Mouse (Mus musculus) left cerebral cortex, adult 2 months (tissue): ENCODE measurements around the gene Slc22a4. TPM values are rescaled to one million over a fixed set of nuclear protein-coding genes. Genes with fewer than 3 reads are reported as not detected.

Source experiments
- DNase-seq, 2 experiments: peaks; one replicate each; pipeline ENCODE4 v3.0.0; 2021 to 2022; ENCODE audit warnings: low spot score in 2 of 2, mixed read lengths in 1 of 2; ENCODE audit errors: extremely low spot score in 1 of 2
- H3K27ac ChIP-seq: fragments of 200-600 bp; 2 replicates; pipeline ENCODE4 v1.8.1; 2022
- H3K4me3 ChIP-seq: fragments of 200-600 bp; 2 replicates; pipeline ENCODE4 v1.8.1; 2022
- CTCF ChIP-seq: fragments of 200-600 bp; IDR thresholded peaks from 2 replicates; pipeline ENCODE4 v1.8.1; 2022; ENCODE audit warnings: antibody characterized with exemption, mild to moderate bottlenecking, moderate library complexity
- intact Hi-C: fragments of 180-260 bp; cut with DNase I; formaldehyde crosslinking; loops from one replicate; pipeline ENCODE4 v1.15.1; 2025
- long read RNA-seq, 2 experiments: library from polyadenylated mRNA; stranded (forward); transcript quantifications; one replicate each; pipeline ENCODE4 v2.0.0; 2021; ENCODE audit warnings: borderline mapping rate in 2 of 2
- total RNA-seq, 2 experiments: library from RNA; stranded (reverse); gene quantifications; 2 replicates each; pipeline ENCODE4 v1.2.3; 2021

The Slc22a4 gene
- 1 to 10 TPM; 8.5 to 8.8 TPM for total RNA-seq
- long read RNA-seq, experiment 1, partial matches to known transcripts, result 1 of 4 reads
- long read RNA-seq, experiment 1, other reads (novel, unspliced or antisense), result 2 of 4 reads
- long read RNA-seq, experiment 2, partial matches to known transcripts, result 1 of 5 reads
- long read RNA-seq, experiment 2, other reads (novel, unspliced or antisense), result 2 of 5 reads

GRCm38 (mm10) chr11:54028044-54028951 lies at the start of gene Slc22a4:
Slc22a4 (minus strand) TSS chr11:54028090.
- peak; percentile 34; the same call in 1 of the 2 replicates for TF ChIP-seq CTCF
- Histone ChIP-seq H3K4me3 (peak within 1 kb of the TSS; percentile 66), H3K27ac (peak within 1 kb of the TSS; percentile 58)
- intact Hi-C loops, result loop anchor here (2.0 kb wide), 1 partner anchor 25 kb away; no protein-coding TSS in a partner anchor
- peak; percentile 63 to 73 for DNase-seq

- no peak for DNase-seq
- Histone ChIP-seq H3K4me3 (no peak overlapping the region), H3K27ac (no peak overlapping the region)
- TF ChIP-seq CTCF, result no peak
- intact Hi-C loops, result no loop called here
These were observed 48.2 kb upstream of the Slc22a4 start for GRCm38 (mm10) chr11:54076101-54076500.

- no peak overlapping the region for H3K27ac ChIP-seq
- no peak for TF ChIP-seq CTCF
- intact Hi-C loops, result no loop called here
- DNase-seq, result no peak
- H3K4me3 ChIP-seq, result no peak overlapping the region
These were observed 47.5 kb upstream of the Slc22a4 start for GRCm38 (mm10) chr11:54075353-54075752.

GRCm38 (mm10) chr11:54073291-54073690 lies 45.4 kb upstream of the Slc22a4 start:
- Histone ChIP-seq H3K27ac (no peak overlapping the region), H3K4me3 (no peak overlapping the region)
- no peak for DNase-seq
- intact Hi-C loops, result no loop called here
- TF ChIP-seq CTCF, result no peak

- no peak for TF ChIP-seq CTCF
- H3K4me3 ChIP-seq, result no peak overlapping the region
These were observed 44.0 kb upstream of the Slc22a4 start for GRCm38 (mm10) chr11:54071726-54072445.

GRCm38 (mm10) chr11:54068520-54069371 lies 40.9 kb upstream of the Slc22a4 start, which contains the start of gene Pdlim4:
Pdlim4 (minus strand) TSS chr11:54069014.
- Histone ChIP-seq H3K4me3 (peak within 1 kb of the TSS; percentile 42), H3K27ac (peak within 1 kb of the TSS; percentile 47; the same call in 1 of the 2 replicates)
- no peak for TF ChIP-seq CTCF
- no peak for DNase-seq
- intact Hi-C loops, result no loop called here

More at GRCm38 (mm10) chr11:54071726-54072445, 44.0 kb upstream of the Slc22a4 start:
- H3K27ac ChIP-seq, result no peak overlapping the region
- DNase-seq, result no peak
- intact Hi-C loops, result no loop called here

- Histone ChIP-seq H3K4me3 (peak overlapping the region; percentile 42), H3K27ac (peak overlapping the region; percentile 47; the same call in 1 of the 2 replicates)
- intact Hi-C loops, result no loop called here
- DNase-seq, result no peak
- no peak for TF ChIP-seq CTCF
These were observed 40.2 kb upstream of the Slc22a4 start for GRCm38 (mm10) chr11:54067996-54068519.

- H3K27ac ChIP-seq, result no peak overlapping the region
- no peak for DNase-seq
- intact Hi-C loops, result no loop called here
- TF ChIP-seq CTCF, result no peak
- no peak overlapping the region for H3K4me3 ChIP-seq
These were observed 39.6 kb upstream of the Slc22a4 start for GRCm38 (mm10) chr11:54067318-54067995.

- H3K27ac ChIP-seq, result no peak overlapping the region
- intact Hi-C loops, result no loop called here
- TF ChIP-seq CTCF, result no peak
- no peak overlapping the region for H3K4me3 ChIP-seq
- no peak for DNase-seq
These were observed 38.5 kb upstream of the Slc22a4 start for GRCm38 (mm10) chr11:54066400-54066799.

- intact Hi-C loops, result no loop called here
- no peak overlapping the region for H3K4me3 ChIP-seq
- no peak for DNase-seq
- H3K27ac ChIP-seq, result no peak overlapping the region
- TF ChIP-seq CTCF, result no peak
These were observed 38.0 kb upstream of the Slc22a4 start for GRCm38 (mm10) chr11:54065915-54066178.
